Mouse (Mus musculus) neural tube, embryonic 13.5 days (tissue): ENCODE data around the gene Rab9. TPM values are rescaled to one million over a fixed set of nuclear protein-coding genes. Genes with fewer than 3 reads are reported as not detected.
A peak's percentile ranks its signal among the peaks of the same experiment; 100 is the strongest.

Source experiments
- ATAC-seq: fragments of 200-750 bp; cut with Nextera tagmentation; 2 replicates; pipeline ENCODE4 v1.8.0; 2017; ENCODE audit warnings: low read depth, mild to moderate bottlenecking, moderate TSS enrichment, moderate library complexity
- H3K27ac ChIP-seq: fragments of 300-500 bp; sonication (generic); replicated peaks from 2 replicates; pipeline ENCODE4 v1.5.1; 2015; ENCODE audit warnings: moderate library complexity, mild to moderate bottlenecking, inconsistent platforms
- H3K27me3 ChIP-seq: fragments of 300-500 bp; sonication (generic); 2 replicates; pipeline ENCODE4 v1.6.1; 2015; ENCODE audit warnings: mild to moderate bottlenecking, inconsistent platforms
- H3K36me3 ChIP-seq: fragments of 300-500 bp; sonication (generic); 2 replicates; pipeline ENCODE4 v1.6.1; 2015; ENCODE audit warnings: mild to moderate bottlenecking, inconsistent platforms
- H3K4me1 ChIP-seq: fragments of 300-500 bp; sonication (generic); replicated peaks from 2 replicates; pipeline ENCODE4 v1.6.1; 2015; ENCODE audit warnings: inconsistent platforms
- H3K4me2 ChIP-seq: fragments of 300-500 bp; sonication (generic); 2 replicates; pipeline ENCODE4 v1.6.1; 2015; ENCODE audit warnings: inconsistent platforms, mild to moderate bottlenecking, moderate library complexity
- H3K4me3 ChIP-seq: fragments of 300-500 bp; sonication (generic); 2 replicates; pipeline ENCODE4 v1.5.1; 2015; ENCODE audit warnings: mild to moderate bottlenecking, inconsistent platforms
- H3K9ac ChIP-seq: fragments of 300-500 bp; sonication (generic); 2 replicates; pipeline ENCODE4 v1.6.1; 2015; ENCODE audit warnings: moderate library complexity, mild to moderate bottlenecking, inconsistent platforms
- H3K9me3 ChIP-seq: fragments of 300-500 bp; sonication (generic); 2 replicates; pipeline ENCODE4 v1.6.1; 2016; ENCODE audit warnings: inconsistent platforms
- WGBS: fragments of 180-500 bp; shearing (Covaris S2); methylation state at CpG from one replicate; pipeline ENCODE4 v1.1.7; 2015; 5-methylcytosine and 5-hydroxymethylcytosine counted together
- polyA plus RNA-seq: library from polyadenylated mRNA; unstranded; fragments of >200 nt; fragmentation: Nextera tagmentation; extraction: Ambion mirVana; gene quantifications from 2 replicates; pipeline ENCODE4 v1.2.1, GENCODE M21; 2015

Rab9 gene
- polyA plus RNA-seq, 1 experiment from 2014 or later: 57.4 TPM

DNA sequence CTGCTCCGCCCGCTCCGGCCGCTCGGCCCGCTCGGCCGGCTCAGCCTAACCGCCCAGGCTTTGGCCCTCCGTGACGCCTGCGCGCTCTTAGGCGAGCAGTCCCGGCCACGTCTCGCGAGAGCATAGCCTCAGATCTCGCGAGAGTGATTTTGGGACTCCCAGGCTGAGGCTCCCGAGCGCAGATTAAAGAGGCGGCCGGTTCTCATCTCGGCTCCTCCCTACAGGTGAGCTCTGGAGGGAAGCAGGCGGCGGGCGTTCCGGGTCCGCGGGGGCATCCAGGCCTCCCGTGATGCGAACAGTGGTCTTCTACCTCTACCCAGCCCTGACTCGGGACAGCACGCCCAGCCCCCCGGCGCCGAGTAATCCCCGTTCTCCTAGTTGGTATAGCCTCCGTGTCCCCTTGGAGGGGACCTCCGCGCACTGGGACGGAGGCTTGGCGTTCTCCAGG, 39.0 kb downstream of the Rab9 start, which contains the start of gene Ofd1:
Gene Ofd1 (minus strand): TSS at position 89 of the 448 bp plus-strand sequence.
- 24% methylated on average over 44 of the region's 44 CpGs for WGBS
- Histone ChIP-seq H3K27ac (peak within 1 kb of the TSS; percentile 88), H3K9ac (peak within 1 kb of the TSS; percentile 86), H3K4me1 (peaks cover 12% of the 10 kb centered on the region), H3K4me2 (peak within 1 kb of the TSS; percentile 60), H3K9me3 (no peaks in the 10 kb centered on the region), H3K4me3 (peak within 1 kb of the TSS; percentile 62), H3K27me3 (peaks cover 43% of the 10 kb centered on the region), H3K36me3 (no peaks in the 10 kb centered on the region)
- ATAC-seq: peak; percentile 98

DNA sequence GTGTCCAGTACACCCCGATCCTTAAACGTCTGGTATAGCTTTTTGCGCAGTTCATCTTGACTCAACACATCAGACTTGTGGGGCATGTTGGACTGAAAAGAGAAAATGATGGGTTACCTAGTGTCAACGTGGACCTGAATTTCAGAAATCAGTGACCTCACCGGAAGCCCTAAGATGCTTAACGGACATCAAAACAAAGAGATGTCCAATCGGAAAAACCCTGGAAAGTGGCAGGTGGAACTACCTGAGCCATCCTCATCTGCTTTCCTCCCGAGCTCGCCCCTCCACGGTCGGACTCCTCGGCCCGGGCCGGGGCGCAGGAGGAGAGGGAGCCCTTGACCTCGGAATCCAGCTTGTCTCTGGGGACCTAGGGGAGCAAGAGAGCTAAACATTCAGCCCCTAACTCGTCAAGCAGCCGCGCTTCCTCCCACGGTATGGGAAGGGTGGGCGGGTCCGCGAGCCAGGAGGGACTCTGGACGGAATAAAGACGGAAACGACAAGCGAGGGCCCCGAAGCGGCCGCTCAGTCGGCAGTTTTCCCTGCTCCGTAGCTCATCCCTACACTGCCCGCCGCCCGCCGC, 39.5 kb downstream of the Rab9 start, which contains the start of gene Trappc2:
Gene Trappc2 (plus strand): TSS at position 539 of the 580 bp plus-strand sequence.
- H3K36me3 ChIP-seq: no peaks in the 10 kb centered on the region

DNA sequence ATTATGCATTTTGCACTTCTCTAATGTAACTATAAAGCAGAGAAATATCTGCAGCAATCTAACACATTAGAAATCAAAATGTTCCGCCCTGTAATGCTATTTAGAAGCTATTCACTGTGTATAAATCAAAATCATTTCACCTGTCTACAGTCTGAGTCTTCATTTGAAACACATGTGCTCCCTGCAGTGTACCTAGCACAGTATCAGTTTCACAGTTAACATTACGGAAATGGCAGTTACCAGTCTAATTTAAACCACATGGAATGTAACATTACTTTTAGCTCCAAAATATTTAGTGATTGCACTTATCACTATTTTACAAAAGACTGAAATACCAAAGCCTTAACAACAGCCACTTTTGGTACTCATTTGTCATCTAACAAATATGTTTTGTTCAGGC, 44.9 kb downstream of the Rab9 start:
- peaks cover 18% of the 10 kb centered on the region for H3K27me3 ChIP-seq
- no peak overlapping the region for H3K4me2 ChIP-seq
- H3K27ac ChIP-seq: no peak overlapping the region
- peaks cover 3% of the 10 kb centered on the region; the same call in 1 of the 2 replicates for H3K4me1 ChIP-seq
- no peak overlapping the region for H3K9ac ChIP-seq
- no peak for ATAC-seq
- H3K36me3 ChIP-seq: 0 out of 2 replicates have a peak, but pooled peaks cover 2% of the 10 kb centered on the region
- 94% methylated on average over 2 of the region's 2 CpGs for WGBS
- no peak overlapping the region for H3K4me3 ChIP-seq
- no peaks in the 10 kb centered on the region for H3K9me3 ChIP-seq

More for the DNA sequence above, 39.5 kb downstream of the Rab9 start, which contains the start of gene Trappc2:
- 28% methylated on average over 35 of the region's 36 CpGs for WGBS
- Histone ChIP-seq H3K9me3 (no peaks in the 10 kb centered on the region), H3K27ac (peak within 1 kb of the TSS; percentile 88), H3K27me3 (peaks cover 47% of the 10 kb centered on the region), H3K4me3 (peak within 1 kb of the TSS; percentile 62), H3K9ac (peak within 1 kb of the TSS; percentile 86), H3K4me1 (peaks cover 12% of the 10 kb centered on the region), H3K4me2 (peak within 1 kb of the TSS; percentile 60)
- ATAC-seq: peak; percentile 87

GRCm38 (mm10) chrX:166416196-166416595, 63.5 kb downstream of the Rab9 start:
- no peaks in the 10 kb centered on the region for H3K27me3 ChIP-seq
- peaks cover 11% of the 10 kb centered on the region; the same call in 1 of the 2 replicates for H3K36me3 ChIP-seq
- 78% methylated on average over 6 of the region's 6 CpGs for WGBS
- no peak overlapping the region for H3K4me2 ChIP-seq
- H3K9me3 ChIP-seq: no peaks in the 10 kb centered on the region
- no peaks in the 10 kb centered on the region for H3K4me1 ChIP-seq
- no peak overlapping the region for H3K27ac ChIP-seq
- no peak overlapping the region for H3K4me3 ChIP-seq
- H3K9ac ChIP-seq: no peak overlapping the region
- ATAC-seq: no peak

DNA sequence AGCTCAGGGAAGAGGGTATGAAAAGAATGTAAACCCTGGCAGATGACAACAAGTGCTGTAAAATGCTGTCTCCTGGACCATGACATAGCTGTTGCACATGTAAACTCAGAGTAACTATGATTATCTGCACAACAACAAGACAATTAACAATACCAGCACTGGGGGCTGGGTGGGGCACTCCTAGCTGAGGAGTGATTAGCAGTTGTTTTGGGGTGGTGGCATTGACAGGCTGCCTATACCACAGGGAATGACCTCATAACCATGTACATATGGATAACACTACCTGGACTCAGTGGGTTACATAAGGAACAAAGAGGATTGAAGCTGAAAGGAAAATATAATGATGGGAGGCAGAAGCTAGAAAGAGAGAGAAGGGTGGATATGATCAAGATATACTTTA, 71.8 kb downstream of the Rab9 start:
- Histone ChIP-seq H3K4me1 (no peaks in the 10 kb centered on the region), H3K27me3 (peaks cover 17% of the 10 kb centered on the region), H3K9ac (no peak overlapping the region), H3K27ac (no peak overlapping the region), H3K4me2 (no peak overlapping the region), H3K36me3 (peaks cover 32% of the 10 kb centered on the region), H3K4me3 (no peak overlapping the region), H3K9me3 (no peaks in the 10 kb centered on the region)
- no peak for ATAC-seq

Other genes with a start within 250 kb of the Rab9 start
- gene Gpm6b, start 241.0 kb downstream of the Rab9 start, polyA plus RNA-seq: 226 and 240 TPM in 2 replicates
- 88.1 and 103 TPM in 2 replicates for gene Trappc2, start 39.3 kb downstream of the Rab9 start, polyA plus RNA-seq
- 7.1 and 7.2 TPM in 2 replicates for gene Ofd1, start 39.2 kb downstream of the Rab9 start, polyA plus RNA-seq
- gene Tceanc, start 38.7 kb upstream of the Rab9 start, polyA plus RNA-seq: 6.9 and 8.5 TPM in 2 replicates
- gene Egfl6, start 105.9 kb upstream of the Rab9 start, polyA plus RNA-seq: 7.5 and 14.6 TPM in 2 replicates